Mouse (Mus musculus) adrenal gland, adult 18-20 months (tissue): ENCODE measurements around the gene Cadm1. TPM values are rescaled to one million over a fixed set of nuclear protein-coding genes. Genes with fewer than 3 reads are reported as not detected.

Source experiments
- DNase-seq, 2 experiments: peaks; one replicate each; pipeline ENCODE4 v3.0.0; 2021 to 2022; ENCODE audit warnings: low spot score in 2 of 2
- total RNA-seq, 2 experiments: library from RNA; stranded (reverse); gene quantifications; 1 replicate in 1 of 2; 2 replicates in 1 of 2; pipeline ENCODE4 v1.2.3; 2021

Gene Cadm1
- total RNA-seq, 2 experiments from 2014 or later: 37.1 to 45.5 TPM

DNA sequence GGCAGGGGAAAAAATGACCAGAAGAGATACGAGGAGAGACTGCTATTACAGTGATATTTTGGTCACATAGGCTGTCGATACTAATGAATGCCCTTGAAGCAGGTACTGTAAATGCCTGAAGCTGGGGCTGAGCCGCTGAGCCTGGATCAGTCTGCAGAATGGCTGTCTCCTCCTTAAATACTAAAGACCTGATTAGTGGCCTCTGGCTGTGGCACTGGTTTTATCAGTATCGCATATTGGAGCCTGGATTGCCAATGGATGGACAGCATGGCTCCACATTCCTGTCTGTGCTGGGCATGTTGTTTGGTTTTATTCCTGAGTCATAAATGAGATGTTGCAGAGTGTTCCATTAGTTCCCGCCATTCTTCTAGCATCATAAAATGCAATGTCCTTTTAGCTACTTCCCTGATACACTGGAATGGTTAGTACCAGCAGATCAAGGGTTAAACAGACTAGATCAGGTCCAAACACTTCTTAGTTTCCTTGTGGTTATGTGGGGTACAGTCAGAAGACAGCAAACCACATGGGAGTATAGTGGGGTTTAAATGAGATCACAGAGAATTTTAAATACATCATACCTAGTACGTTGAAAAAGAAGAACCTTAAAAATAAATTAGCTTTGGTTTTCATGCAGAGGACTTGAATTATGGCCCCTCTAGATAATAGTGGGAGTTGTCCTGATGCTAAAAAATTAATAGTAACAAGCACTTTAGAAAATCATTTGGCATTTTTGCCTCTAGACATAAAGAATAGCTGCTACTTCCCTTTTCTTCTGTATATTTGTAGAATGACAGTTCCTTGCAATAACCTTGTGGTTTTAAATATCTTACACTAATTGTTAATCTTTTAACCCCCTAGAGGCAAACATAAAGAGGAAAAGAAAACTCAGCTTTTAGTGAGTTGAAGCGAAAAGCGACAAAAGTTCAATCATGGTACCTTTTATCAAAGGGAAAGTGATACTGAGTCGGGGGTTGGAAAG is 247.3 kb downstream of the Cadm1 start:
- DNase-seq: no peak

DNA sequence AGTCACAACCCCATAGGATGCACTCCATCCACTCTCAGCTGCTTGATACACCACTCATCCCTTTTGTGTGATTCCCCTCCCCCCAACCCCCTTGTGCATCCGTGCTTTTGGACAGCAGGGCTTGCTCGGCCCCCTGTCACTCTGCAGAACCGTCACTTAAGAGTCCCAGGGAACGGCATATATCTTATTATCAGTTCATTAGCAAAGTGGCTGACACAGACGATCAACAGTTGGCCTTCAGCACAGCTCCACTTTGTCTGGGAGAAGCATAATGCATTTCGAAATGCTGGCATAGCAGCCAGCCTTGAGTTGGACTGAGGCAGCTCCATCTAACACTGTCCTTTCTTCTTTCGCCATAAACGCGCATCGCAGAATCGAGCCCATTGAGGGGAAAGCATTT is 248.5 kb downstream of the Cadm1 start:
- DNase-seq: no peak

GRCm38 (mm10) chr9:47779291-47779690 is 249.3 kb downstream of the Cadm1 start:
- DNase-seq: no peak

DNA sequence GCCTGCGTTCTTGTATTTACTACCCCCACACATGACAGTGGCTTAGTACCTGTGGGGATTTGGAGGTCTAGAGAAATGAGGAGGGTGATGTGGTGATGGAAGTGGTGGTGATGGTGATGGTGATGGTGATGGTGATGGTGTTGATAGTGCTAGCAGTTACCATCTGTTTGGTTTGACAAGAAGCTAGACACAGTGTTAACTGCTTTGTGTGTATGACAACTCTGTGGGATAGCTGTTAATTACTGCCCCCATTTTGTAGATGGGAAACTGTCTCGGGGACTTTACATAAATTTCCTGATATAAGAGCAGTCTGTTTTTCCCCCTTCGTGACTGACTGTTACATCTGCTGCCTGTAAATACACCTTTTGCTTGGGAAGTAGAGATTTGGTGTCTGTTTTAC is 256.7 kb downstream of the Cadm1 start:
- no peak for DNase-seq

DNA sequence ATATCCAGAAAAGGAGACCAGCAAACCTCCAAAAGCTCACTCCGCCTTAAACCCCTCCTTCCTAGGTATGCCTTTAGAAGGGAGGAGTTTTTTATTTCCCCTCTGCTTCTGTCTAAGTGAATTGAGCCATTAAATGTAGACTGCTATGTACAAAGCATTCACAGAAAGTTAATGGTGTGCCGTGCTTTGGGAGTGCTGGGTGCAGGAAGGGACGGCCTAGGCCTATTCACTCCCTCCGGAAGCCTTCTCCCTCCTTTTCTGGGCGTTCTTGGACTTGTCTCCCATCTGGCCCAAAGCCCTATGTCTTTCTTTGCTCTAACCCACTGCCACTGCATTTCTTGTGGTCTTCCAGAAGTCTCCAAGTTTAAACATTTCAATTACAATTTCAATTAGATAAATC is 268.5 kb downstream of the Cadm1 start:
- no peak for DNase-seq

DNA sequence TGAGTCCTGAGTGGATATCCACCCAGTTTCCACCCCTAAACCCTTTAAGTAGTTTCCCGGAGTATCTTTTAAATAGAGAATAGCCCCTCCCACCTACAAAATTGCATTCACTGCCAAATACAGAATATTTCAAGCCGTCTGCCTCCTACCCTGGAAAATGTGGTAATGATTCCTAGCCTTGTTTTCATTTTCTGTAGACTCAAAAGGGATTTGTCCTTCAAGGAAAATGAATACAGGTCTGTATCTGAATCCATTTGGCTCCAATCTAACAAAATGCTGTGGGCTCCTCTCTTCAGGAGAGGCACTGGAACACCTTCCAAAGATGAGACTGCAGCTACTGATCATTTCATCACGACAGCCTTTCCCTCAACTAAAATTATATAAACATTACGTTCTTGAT is 271.3 kb downstream of the Cadm1 start:
- no peak for DNase-seq

GRCm38 (mm10) chr9:47802527-47802926 is 272.6 kb downstream of the Cadm1 start:
- DNase-seq: no peak

DNA sequence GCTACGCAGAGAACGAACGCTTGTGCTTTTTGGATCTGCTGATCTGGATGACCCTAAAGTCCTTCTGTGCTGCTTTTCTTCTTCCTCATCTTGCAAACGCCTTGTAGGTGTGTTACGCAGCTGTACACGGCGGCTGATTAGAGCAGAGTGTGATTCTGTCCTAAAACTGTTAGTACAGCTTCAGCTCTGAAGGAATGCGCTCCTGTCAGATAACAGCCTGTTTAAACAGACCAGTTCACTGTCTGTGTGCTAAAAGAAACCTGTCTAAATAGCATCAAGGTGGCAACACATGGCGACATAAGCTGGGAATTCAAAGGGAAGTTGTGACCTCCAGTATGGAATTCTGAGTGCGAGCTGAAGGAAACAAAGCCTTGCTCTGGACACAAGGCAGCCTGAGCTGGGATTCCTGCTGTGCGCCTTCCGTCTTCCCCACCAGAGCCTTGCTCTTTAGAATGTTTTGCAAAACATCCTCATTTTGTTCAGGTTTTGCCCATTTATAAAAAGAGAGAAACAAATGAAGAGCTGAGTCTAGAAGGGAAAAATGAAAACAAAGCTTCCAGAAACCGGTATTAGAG is 273.6 kb downstream of the Cadm1 start:
- no peak for DNase-seq

DNA sequence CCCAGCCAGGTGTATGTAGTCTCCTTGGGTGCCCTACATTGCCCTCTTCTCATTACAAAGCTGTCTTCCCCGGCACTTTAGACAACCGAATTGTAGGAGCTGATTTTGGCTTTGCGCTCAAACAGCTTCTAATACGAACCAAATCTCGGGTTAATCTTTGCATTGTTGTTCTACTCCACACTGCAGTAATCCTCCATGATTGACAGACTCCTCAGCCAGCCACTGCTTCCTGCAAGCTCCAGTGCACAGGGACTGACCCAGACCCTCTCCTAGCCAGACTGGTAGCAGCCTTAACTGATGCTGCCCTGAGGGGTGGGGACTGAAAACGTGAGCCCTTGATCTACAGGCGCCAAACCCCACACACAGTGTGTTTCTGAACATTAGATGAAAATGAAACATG is 275.7 kb downstream of the Cadm1 start:
- no peak for DNase-seq

GRCm38 (mm10) chr9:47825668-47826067 is 295.7 kb downstream of the Cadm1 start:
- no peak for DNase-seq

- peak; percentile 12 to 26 for DNase-seq
Measured at GRCm38 (mm10) chr9:47828762-47829161, 298.8 kb downstream of the Cadm1 start.

DNA sequence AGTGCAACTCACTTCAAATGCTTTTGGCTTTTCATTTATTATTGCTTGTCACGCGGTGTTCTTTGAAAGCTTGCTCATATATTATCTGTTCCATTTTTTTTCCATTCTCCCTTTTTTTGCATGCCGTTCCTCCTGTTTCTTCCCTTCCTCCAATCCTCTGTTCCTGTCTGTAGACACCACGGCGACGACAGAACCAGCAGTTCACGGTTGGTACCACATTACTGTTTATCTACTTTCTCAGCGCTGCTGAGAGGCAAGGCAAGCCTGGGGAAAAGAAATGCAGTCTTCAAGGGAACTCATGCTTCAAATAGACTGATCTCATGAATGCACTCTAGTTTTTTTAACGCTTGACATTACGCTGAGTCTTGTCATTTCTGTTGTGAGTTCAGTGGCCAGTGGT is 299.2 kb downstream of the Cadm1 start:
- DNase-seq: no peak

- DNase-seq: no peak
Measured at GRCm38 (mm10) chr9:47829846-47830245, 299.9 kb downstream of the Cadm1 start.

DNA sequence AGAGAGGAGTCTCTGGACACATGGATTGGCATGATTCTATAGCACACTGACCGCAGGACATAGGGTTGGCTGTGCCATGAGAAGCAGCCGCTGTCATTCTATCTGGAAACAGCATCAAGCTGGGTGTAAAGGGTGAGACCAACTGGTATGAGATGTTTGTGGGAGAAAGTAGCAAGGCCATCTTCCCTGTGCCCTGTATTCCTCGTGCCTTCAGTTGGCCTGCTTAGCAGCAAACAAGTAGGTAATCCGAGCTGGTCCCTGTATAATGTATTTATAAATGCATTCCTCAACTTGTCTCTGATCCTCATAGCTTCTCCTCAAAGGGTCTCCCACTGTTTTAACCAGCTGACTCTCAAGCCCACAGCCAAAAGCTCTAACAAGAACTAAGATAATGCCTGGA is 301.4 kb downstream of the Cadm1 start:
- no peak for DNase-seq

DNA sequence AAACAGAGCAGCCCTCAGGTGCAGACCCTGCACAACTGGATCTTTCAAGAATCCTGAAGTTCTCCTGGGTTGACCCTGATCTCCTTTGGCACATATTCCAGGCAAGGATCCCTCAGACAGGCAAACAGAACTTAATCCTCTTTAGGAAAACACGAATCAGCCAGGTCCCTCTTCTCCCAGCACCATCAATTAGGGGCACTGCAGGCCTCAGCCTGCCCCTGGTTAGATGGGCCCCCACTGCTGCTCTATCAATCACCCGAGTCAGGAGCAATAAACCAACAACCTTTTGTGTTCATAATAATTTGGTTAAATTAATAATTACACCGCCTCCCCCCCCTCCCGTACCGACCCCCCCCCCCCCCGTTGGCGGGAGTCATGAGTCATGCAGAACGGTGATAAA is 308.2 kb downstream of the Cadm1 start:
- no peak for DNase-seq

GRCm38 (mm10) chr9:47838890-47839691 is 309.1 kb downstream of the Cadm1 start:
- DNase-seq: no peak

GRCm38 (mm10) chr9:47839692-47840025 is 309.7 kb downstream of the Cadm1 start:
- DNase-seq: no peak

GRCm38 (mm10) chr9:47843328-47843727 is 313.4 kb downstream of the Cadm1 start:
- DNase-seq: no peak

DNA sequence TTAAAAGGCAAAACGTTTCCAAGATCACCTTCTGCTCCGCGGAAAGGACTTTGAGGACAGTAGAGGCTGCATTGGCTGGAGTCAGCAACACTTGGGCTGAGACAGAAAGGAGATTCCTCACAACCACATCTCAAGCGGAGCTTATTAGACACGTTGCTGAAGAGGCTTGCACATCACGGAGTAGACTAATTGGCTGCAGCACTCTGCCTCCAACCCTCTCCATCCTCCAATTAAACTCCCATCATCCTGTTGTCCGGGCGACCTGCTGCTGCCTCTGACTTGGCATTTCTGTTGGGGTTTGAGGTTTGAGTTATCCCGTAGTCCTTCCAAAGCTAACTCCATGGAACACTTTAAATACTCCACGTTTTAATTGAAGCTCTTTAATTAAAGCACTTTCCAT is 316.3 kb downstream of the Cadm1 start:
- no peak for DNase-seq

- no peak for DNase-seq
Measured at GRCm38 (mm10) chr9:47846926-47847325, 317.0 kb downstream of the Cadm1 start.

GRCm38 (mm10) chr9:47847797-47848196 is 317.8 kb downstream of the Cadm1 start:
- no peak for DNase-seq

GRCm38 (mm10) chr9:47848745-47849144 is 318.8 kb downstream of the Cadm1 start:
- DNase-seq: no peak
